Mouse (Mus musculus) mouse trophoblast stem cell (cell line): Measurements from ENCODE around the gene Mars.
"Not testable (repeated sequence)": the region's sequence is repeated elsewhere in the genome, so short reads cannot be mapped to it uniquely, and the experiment has no call there.

ENCODE experiments used
- in situ Hi-C, 2 experiments: fragments of 300-500 bp; cut with MseI, MboI; formaldehyde crosslinking; loops; 2 replicates in 1 of 2; 3 replicates in 1 of 2; pipeline ENCODE4 v1.15.1; 2025

The Mars gene

DNA sequence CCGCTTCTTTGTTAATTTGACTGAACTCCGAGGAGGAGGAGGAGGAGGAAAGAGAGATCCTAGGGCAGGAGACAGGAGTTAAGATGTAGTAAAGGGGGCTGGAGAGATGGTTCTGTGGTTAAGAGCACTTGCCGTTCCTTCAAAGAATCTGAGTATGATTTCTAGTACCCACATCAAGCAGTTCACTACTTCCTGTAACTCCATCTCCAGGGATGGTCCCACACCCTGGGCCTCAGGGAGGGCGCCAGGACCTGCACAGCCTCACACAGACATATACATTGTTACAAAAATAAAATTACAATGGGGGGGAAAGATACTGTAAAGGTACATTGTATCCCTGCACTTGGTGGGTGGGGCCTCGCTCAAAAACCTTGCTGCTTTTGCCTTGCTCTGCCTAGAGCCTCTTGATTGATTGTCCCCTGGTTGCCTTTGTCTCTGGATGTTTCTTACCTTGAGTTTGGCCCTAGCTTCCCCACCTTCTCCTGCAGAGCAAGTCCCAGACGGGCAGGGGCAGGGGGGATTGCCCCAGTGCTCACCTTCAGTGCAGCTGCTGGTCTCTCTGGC is 26.0 kb upstream of the Mars start:
- in situ Hi-C loops: no loop called here

DNA sequence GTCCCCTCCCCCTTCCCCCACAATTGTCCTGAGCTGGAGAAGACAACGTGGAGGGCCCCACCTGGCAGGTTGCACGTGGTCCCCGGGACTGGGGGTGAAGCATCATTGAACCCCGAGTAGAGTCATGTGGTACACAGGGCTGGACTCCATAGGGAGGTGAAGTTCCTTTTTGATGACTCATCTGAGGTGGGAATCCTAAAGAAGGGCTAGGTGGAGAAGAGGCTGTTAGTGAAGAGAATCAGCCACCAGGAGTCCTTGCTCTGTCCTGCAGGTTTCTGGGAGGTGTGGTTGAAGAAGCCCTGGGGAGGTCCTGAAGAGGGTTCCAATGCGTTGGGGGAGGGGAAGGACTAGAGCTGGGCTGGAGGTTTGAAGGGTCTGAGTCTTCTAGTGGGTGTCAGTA is 25.4 kb upstream of the Mars start:
- in situ Hi-C loops: no loop called here

DNA sequence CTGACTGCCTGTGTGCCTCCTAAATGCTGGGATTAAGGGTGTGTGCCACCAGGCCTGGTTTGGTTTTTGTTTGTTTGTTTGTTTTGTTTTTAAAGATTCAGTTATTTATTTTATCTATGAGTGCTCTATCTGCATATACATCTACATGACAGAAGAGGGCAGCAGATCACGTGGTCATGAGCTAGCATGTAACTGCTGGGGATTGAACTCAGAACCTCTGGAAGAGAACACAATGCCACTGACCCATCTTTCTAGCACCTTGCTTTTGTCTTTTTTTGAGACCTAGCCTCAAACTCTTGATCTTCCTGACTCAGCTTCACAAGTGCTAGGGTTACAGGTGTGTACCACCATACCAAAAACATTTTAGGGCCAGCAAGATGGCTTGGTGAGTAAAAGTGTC is 23.7 kb upstream of the Mars start:
- in situ Hi-C loops: no loop called here

DNA sequence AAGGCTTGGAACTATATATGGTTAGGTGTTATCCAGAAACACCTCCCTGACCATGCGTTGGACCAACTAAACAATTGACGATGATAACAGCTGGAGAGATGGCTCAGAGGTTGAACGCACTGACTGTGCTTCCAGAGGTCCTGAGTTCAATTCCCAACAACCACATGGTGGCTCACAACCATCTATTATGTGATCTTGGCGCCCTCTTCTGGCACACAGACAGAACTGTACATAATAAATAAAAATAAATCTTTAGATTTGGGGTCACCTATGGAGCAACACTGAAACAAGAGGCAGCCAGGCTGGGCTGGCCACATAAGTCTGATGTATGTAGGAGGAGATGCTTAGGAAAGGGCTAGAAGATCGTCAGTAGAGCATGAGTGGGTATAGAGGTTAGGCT is 21.6 kb upstream of the Mars start:
- in situ Hi-C loops: no loop called here

DNA sequence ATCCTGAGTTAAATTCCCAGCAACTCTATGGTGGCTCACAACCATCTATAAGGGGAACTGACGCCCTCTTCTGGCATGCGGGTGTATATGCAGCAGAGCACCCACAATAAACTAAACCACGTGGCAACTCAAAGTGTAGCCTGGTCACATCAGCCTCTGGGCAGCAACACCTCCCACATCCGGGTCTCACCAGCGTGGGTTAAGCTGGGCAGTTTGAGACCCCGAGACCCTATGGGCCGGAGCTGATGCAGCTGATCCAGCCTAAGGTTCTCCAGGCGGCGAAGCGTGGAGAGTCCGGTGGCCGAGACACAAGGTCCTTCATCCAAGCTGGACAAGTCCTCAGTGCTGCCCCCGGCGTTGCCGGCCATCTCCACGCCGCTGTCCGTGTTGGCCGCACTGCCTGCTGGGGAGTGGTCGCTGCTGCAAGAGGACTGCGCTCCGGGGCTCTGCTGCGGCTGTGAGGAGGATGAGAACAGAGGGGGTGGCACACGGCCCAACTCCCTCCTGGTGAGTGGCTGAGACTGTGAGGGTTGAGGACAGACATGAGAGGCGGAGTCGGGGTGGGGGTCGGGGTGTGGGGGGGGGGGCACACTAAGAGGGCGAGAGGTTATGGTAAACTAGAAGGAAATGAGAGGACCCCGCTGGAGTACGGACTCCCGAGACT is 20.8 kb upstream of the Mars start:
- in situ Hi-C loops: no loop called here

DNA sequence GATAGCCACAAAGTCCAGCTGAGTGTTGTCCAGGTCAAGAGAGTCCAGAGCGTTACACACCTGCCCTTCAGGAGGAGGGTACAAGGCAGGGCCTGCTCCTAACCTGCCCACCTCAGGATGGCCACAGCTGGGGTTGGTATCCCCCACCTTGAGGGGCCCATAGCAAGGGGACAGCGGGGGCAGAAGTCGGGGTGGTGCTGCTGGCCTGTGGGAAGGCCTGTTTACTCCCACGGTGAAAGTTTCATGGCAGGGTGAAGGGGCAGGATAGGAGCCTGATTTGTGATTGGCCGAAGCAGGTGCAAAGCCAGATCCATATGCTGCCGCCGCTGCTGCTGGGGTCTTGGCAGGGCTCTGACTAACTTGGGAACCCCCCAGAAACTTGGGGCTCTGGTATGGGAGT is 18.6 kb upstream of the Mars start:
- in situ Hi-C loops: no loop called here

DNA sequence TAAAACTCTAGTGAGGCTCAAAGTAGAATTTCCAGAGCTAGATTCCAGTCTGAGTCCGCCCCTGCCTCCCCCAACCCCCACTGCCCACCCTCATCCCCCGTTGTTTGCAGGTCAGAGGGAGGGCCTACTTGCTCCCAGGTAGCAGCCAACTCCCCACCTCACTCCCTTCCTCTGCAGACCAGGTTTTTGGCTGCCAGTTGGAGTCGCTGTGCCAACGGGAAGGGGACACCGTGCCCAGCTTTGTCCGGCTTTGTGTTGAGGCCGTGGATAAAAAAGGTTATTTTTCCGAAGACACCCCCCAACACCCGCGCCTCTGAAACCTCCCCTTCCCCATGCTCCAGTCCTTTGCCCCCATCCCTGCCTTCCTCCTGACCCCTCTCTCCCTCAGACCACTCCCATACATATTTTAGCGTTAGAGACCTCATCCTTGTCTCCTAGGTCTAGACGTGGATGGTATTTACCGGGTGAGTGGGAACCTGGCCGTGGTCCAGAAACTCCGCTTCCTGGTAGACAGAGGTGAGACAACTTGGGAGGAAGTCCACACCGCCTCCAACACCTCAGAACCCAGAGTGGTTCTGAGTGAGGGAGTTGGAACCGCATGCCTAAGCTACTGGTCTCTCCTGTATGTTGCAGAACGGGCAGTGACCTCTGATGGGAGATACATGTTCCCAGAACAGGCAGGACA is 16.0 kb upstream of the Mars start:
- in situ Hi-C loops: no loop called here

DNA sequence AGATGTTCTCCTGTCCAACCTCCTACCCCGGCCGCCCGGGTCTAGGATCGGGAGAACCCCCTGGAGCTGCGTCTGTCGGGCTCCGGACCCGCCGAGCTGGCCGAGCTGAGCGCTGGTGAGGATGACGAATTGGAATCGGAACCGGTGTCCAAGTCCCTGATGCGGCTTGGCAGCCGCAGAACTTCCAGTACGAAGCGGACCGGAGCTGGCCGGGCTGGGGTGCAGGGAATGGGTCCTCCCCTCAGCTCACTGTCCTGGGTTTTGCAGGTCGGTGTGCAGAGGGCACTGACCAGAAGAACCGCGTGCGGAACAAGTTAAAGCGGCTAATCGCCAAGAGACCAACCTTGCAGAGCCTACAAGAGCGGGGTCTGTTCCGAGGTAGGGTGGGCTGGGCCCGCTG is 15.2 kb upstream of the Mars start:
- in situ Hi-C loops: no loop called here

DNA sequence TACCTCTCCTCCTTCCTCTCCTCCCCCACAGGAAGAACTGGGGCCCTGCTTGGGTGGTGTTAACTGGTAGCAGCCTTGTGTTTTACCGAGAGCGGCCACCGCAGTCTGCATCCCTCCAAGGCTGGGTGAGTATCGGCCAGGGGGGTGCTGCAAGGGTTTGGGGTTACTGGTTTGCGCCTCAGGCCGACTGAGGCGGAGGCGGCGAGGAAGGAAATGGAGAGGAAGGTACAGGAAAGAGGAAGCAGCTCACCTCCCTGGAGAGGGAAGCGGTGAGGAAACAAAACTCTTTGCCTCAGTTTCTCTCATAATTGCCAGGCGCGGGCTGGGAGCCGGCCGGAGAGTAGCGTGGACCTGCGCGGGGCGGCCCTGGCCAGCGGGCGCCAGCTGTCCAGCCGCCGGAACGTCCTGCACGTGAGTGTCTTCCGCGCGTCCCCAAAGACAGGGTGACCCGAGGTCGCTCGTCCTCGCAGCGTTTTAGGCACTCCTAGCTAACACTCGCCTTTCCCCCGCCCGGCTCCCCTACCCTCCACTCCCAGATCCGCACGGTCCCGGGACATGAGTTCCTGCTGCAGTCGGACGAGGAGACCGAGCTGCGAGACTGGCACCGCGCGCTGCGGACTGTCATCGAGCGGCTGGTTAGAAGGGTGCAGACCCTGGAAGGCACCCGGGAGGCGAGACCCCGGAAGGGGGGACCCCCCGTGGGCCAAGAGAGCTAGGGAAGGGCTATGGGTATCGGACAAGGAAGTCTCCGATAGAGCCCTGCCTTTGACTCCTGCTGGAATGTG is 14.6 kb upstream of the Mars start:
- in situ Hi-C loops: no loop called here

DNA sequence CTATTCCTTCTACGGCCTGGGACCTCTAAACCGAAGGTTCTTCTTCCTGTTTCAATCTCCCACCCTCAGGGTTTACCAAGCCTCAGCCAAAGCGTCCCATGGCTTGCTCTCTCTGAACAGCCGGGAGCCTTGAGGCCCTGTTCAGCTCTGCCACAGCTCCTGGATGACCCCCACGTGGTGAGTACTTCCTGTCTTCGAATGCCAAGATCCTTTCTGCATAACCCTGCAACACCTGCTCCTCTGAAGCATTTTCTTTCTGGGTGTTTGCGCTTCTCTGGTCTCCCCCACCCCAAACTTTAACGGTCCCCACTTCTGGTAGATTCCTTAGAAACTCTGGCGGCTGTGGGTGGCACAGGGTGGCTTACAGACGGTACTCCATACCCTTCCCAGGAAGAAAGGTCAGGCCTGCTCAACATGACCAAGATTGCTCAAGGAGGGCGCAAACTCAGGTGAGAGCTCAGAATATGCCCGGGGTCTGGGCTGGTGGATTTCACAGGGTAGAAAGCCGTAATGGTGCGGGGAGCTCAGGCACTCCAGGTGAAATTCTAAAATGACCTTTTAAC is 13.9 kb upstream of the Mars start:
- in situ Hi-C loops: no loop called here

DNA sequence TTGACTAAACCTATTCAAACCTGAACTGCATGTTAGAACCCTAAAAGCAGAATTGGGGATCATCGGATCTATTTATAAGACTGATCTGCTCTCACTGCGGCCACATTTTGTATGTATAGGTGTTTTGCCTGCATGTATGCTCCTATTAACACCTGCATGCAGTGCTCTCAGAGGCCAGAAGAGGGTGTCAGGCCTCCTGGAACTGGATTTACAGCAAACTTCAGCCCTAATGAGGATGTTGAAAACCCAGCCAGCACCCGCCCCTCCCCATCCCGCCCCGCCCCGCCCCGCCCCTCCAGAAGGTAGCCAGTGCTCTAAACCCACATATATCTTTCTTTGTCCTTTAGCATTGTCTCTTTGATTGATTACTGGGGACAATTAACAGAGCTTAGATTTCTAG is 12.9 kb upstream of the Mars start:
- in situ Hi-C loops: no loop called here

DNA sequence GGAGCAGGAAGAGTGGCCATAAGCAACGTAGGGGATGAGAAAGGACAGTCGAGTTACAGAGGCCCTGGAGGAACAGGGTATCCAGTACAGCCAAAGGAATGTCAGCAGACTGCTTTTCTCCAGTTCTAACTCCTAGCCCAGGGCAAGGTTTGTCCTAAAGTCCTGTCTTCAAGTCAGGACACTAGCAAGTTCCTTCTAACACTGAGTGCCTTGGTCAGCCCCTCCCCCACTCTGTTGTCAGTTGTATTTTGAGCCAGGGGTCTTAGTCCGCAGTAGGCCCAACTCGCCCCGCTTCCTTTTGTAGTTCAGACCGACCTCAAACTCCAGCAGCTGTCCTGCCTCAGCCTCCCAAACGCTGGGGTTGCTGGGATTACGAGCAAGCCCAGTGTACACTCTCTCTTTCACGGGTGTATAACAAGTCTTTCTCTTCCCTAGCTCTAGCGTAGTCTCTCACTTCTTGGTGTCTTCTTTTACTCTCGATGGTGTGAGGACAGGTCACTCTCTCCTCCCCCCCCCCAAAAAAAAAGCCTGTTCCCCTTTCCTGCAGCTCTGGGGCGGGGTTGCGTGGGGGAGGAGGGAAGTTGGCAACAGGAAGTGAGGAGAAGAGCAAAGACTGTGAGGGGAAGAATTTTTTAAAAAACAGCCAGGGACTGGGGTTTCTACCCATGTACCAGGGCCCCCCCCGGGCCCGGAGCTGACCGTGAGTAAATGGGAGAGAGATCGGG is 11.7 kb upstream of the Mars start:
- in situ Hi-C loops: no loop called here

DNA sequence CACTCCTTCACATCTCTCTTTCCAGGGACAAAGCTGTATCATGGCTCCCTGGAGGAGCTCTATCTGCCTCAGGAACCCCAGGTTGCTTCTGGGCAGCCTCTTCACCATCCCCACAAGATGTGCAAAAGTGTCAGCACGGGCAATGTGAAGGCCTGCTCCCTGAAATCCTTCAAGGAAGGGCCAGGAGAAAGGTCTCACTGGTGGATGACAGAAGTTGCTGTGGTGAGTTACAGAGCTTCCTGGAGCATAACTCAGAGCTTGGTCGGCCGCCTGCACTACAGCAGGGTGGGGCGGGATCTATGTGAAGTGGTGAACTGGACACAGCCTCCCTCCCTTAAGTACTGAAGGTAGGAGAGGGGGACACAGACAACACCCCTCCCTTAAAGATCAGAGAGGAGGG is 11.1 kb upstream of the Mars start:
- in situ Hi-C loops: no loop called here

DNA sequence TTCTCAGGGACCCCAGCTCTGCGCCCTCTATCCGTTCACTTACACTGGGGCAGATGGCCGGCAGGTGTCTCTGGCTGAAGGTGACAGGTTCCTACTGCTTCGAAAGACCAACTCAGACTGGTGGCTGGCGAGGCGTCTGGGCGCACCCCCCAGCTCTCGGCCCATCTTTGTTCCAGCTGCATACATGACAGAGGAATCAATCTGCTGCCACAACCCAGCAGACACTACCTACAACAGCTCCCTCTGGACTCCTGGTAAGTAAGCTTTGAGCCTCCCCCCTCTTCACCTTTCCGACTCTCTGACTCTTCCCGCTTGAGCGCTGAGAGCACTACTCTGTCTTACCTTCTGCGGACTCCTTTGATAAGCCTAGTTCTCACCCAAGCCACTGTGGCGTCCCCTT is 10.6 kb upstream of the Mars start:
- in situ Hi-C loops: no loop called here

DNA sequence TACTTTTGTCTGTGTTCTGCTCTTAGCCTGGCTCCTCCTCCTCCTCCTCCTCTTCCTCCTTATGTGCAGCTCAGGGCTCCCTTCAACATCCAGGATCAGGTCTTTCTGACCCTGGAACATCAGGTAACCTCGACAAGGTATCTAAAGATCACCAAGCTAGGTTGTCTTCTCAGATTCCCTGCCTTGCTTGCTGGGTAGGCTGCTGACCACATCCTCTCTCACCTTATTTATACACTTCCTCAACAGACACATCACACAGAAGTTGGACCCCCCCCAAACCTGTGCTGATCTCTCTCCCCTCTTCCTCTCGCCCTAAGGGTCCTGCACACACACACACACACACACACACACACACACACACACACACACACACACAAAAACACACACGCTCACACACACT is 10.0 kb upstream of the Mars start, which contains the start of gene Arhgap9:
Gene Arhgap9 (plus strand): TSS at position 344 of the 400 bp plus-strand sequence.
- in situ Hi-C loops: no loop called here

DNA sequence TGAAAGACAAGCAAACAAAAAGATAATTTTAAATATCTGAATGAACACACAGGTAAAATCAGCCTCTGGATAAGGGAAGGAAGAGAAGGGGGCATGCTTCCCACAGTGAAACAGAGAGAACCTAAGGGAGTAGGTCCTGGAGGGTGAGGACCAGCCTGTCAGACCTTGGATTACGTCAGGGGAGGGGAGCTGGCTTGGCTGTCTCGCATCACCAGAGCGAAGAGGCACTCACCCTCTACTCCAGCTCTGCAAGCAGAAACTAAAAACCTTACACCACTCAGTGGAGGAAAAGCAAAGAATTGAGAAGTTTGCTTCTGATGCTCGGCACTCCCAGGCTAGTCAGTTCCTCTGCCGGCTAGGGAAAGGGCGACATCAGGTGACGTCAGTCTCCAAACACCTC is 8.4 kb upstream of the Mars start:
- in situ Hi-C loops: loop anchor here in 1 of 2 experiments (5.0 kb wide), 1 partner anchor 1302 kb away; no protein-coding TSS in a partner anchor

DNA sequence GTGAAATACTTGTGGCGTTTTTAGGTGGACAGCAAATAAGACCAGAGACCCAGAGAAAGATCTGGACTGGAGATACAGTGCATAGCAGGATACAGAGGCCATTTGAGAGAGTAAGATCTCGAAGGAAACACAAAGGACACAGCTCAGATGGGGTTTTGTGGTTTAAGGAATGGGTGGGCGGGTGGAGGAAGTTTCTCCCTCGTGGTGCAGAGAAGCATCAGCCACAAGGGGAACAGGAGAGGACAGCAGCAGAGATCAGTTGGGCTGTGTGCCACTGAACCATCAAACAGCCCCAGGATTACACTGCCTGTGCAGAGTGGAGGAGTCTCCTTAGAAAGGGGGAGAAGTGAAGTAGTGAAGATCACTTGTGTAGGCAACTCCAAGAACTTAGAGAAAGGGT is 6.4 kb upstream of the Mars start:
- in situ Hi-C loops: loop anchor here in 1 of 2 experiments (5.0 kb wide), 1 partner anchor 1304 kb away; no protein-coding TSS in a partner anchor

DNA sequence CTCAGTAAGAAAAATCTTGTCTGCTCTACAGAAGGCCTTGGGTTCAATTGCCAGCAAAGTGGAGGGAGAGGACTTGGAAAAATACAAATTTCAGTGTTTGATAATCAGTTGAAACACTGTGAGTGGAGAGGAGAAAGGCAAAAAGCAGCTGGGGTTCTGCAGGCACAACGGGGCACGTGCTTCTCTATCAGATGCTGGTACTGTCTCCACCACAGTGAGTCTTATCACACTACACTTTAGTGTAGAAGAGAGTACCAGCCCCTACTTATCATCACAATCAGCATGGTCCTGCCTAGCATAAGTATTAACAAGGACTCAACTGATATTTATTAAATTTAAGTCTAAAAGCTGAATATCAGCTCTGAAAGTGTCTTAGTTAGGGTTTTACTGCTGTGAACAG is 5.7 kb upstream of the Mars start:
- in situ Hi-C loops: loop anchor here in 1 of 2 experiments (5.0 kb wide), 1 partner anchor 1305 kb away; no protein-coding TSS in a partner anchor

DNA sequence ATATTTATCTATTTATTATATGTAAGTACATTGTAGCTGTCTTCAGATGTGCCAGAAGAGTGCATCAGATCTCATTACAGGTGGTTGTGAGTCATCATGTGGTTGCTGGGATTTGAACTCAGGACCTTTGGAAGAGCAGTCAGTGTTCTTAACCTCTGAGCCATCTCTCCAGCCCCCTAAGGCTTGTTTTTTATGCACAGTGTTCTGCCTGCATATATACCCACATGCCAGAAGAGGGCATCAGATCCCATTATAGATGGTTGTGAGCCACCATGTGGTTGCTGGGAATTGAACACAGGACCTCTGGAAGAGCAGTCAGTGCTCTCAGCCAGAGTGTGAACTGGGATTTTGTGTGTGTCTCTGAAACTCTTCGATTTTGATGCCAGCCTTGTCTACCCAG is 3.4 kb upstream of the Mars start:
- in situ Hi-C loops: loop anchor here in 1 of 2 experiments (5.0 kb wide), 1 partner anchor 1307 kb away; no protein-coding TSS in a partner anchor

DNA sequence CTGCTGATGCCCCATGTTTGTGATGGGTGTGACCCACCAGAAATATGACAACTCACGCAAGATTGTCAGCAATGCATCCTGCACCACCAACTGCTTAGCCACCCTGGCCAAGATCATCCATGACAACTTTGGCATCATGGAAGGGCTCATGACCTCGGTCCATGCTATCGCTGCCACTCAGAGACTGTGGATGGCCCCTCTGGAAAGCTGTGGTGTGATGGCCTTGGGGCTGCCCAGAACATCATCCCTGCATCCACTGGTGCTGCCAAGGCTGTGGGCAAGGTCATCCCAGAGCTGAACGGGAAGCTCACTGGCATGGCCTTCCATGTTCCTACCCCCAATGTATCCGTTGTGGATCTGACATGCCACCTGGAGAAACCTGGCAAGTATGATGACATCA is 1.9 kb upstream of the Mars start:
- in situ Hi-C loops: not testable (repeated sequence)

DNA sequence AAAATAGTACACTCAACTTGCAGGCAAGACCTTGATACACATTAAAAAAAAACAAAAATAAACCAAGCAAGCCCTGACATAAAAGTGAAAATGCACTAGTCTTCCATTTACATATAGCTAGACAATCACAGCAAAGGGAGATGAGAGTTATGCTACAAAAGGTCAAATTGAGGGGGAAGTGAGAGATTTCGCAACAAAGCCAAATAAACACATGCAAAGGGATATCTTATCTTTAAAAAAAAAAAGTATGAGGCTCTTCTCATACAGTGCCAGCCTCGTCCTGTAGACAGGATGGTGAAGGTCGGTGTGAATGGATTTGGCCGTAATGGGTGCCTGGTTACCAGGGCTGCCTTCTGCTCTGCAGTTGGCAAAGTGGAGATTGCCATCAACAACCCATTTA is 1.3 kb upstream of the Mars start:
- in situ Hi-C loops: no loop called here
